Mouse (Mus musculus) natural killer cell, adult 2 months (primary cell): Measurements from ENCODE around the gene B4galt3.

Experiments used
- DNase-seq, 2 experiments: peaks; one replicate each; pipeline ENCODE4 v3.0.0; 2022; ENCODE audit warnings: low spot score in 2 of 2

B4galt3 gene

DNA sequence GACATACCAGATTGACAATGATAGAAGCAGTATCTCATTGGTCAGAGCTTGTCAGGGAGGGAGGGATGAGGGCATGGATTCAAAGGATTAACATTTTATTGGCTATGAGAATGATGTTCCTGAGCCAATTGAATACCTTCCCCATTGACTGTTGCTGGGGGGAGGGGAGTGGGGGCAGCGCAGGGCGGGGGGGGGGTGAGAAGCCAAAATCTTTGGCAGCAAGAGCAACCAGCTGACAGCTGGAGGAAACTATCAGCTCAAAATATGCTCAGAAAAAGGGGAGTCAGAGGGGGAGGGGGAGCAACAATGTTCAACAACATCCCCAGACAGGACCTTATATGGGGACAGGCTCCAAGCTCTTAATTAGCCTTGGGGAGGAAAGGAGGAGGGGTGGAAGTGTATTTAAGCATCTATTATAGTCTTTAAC lies 6.9 kb upstream of the B4galt3 start:
- DNase-seq, result no peak

- DNase-seq, result no peak
Observed at GRCm38 (mm10) chr1:171263666-171264461, 6.3 kb upstream of the B4galt3 start.

- DNase-seq, result no peak
Observed at GRCm38 (mm10) chr1:171265971-171266744, 4.0 kb upstream of the B4galt3 start.

GRCm38 (mm10) chr1:171268341-171268740 lies 1.8 kb upstream of the B4galt3 start:
- no peak for DNase-seq

- DNase-seq, result no peak
Observed at GRCm38 (mm10) chr1:171270573-171270900, 409 bp downstream of the B4galt3 start.

DNA sequence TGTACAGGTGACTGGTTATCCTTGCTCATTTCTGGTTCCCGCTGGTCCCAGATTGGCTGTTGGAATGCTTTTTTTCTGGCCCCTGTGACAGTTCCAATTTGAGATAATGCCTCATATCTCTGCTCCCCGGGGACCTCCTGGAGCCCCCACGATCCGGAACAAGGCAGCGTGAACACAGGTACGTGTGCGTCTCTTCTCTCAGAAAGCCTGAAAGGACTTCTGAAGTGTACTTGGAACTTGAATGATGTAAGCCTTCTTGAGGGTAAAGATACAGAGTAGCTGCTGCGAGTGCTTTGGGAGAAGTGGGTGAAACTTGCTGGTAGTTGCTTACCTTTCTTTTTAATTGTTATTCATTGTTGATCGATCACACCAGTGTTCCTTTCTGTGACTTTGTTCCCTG lies 1.1 kb downstream of the B4galt3 start:
- DNase-seq, result no peak

DNA sequence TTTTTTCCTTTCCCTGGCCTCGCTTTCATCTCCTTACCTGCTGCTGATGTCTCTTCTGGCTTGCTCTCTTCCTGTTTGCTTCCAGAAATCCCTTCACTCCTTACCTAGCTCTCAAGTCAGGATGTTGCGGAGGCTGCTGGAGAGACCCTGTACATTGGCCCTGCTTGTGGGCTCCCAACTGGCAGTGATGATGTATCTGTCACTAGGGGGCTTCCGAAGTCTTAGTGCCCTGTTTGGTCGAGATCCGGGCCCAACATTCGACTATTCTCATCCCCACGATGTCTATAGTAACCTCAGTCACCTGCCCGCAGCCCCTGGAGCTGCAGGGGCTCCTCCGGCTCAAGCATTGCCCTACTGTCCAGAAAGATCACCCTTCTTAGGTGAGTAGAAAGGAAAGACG lies 1.5 kb downstream of the B4galt3 start:
- no peak for DNase-seq

- no peak for DNase-seq
Observed at GRCm38 (mm10) chr1:171272086-171272485, 2.0 kb downstream of the B4galt3 start.

DNA sequence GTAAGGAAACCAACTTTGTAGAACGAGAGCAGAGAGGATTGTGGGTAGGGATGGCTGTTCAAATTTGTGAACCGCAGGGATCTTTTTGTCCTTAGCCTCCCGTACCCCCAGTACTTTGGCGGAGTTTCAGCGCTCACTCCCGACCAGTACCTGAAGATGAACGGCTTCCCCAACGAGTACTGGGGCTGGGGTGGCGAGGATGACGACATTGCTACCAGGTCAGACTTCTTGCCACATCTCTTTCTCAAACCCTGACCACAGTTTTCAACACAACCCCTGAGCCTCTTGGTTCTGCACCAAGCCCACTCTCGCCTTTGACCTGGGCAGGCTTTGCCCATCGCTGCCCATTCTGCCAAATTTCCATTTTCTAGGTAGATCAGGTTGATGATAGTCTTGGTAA lies 4.0 kb downstream of the B4galt3 start:
- DNase-seq, result no peak

GRCm38 (mm10) chr1:171275144-171275734 lies 5.1 kb downstream of the B4galt3 start:
- DNase-seq, result no peak

GRCm38 (mm10) chr1:171276110-171276748 lies 6.1 kb downstream of the B4galt3 start:
- no peak for DNase-seq

- no peak for DNase-seq
Observed at GRCm38 (mm10) chr1:171277736-171278135, 7.6 kb downstream of the B4galt3 start.

- no peak for DNase-seq
Observed at GRCm38 (mm10) chr1:171278436-171278835, 8.3 kb downstream of the B4galt3 start.

GRCm38 (mm10) chr1:171279012-171279705 lies 9.0 kb downstream of the B4galt3 start:
- no peak for DNase-seq

GRCm38 (mm10) chr1:171279721-171280120 lies 9.6 kb downstream of the B4galt3 start:
- no peak for DNase-seq

DNA sequence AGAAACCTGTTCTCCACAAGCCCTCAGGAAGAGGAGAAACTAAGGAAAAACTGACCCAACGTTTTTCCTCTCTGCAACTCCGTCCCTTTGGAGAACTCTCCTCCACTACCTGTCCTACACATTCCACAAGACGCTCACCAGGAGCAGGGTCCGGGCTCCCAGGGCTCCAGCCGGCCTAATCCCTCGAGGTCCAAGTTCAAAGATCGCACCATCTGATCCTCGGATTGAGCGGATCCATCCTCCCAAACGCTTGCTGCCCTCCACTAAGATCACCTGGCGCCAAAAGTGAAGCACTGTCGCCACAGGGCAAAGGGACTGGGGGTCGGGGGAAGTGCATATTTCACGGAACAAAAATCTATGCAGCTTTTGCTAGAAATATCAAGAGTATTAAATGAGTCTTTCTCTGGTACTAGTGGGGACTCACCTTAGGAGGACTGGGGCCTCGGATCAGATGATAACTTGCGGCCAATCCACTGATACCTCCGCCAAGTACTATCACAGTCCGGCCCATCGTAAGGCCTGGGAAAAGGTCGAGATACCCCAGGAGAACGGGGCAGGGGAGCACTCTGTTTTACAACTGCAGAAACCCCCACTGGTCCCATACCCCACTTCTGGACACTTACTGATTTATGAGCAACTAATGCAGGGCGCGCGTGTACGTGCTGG lies 10.3 kb downstream of the B4galt3 start:
- DNase-seq, result no peak

DNA sequence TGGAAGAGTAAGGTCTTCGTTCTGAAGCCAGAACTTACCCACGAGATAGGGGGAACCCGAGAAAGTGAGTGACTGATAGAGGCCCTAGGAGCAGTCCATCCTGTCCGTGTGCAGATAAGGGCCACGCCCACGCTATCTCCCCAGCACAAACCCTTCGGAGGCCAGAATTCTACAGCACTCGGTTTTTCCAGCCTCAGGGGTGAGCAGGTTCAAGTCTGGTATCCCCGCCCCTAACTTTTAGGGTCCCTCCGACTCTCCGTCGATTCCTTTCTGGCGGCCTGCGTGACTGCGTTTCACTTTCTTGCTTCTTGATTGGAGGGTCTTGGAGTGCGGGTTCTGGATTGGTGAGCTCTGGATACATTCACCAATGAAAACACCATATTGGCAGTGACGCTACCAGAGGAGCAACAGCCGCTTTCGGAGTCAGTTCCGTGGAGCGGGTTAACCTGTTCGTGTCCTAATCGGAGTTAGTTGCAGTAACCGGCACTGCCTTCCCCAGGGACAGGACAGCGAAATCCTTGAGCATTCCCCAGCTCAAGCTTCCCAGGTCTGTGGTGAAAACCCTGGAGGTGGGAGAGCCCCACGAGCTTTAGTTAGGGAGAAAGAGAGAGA lies 10.9 kb downstream of the B4galt3 start, which contains the start of gene Ppox:
Gene Ppox, minus strand, starts transcription at position 271 of the 612 bp plus-strand sequence.
- peak; percentile 91 to 92 for DNase-seq

GRCm38 (mm10) chr1:171281528-171281923 lies 11.4 kb downstream of the B4galt3 start:
- DNase-seq, result peak in 1 of 2 experiments; percentile 72

GRCm38 (mm10) chr1:171282086-171282805 lies 12.1 kb downstream of the B4galt3 start:
- DNase-seq, result no peak
